Mouse (Mus musculus) heart, postnatal 14 days (tissue): Measurements from ENCODE around the gene Usp36. TPM values are rescaled to one million over a fixed set of nuclear protein-coding genes. Genes with fewer than 3 reads are reported as not detected.

ENCODE experiments used
- DNase-seq, 2 experiments: peaks; one replicate each; pipeline ENCODE4 v3.0.0; 2021 to 2022
- intact Hi-C: fragments of 180-260 bp; cut with DNase I; formaldehyde crosslinking; loops from one replicate; pipeline ENCODE4 v1.15.1; 2025
- total RNA-seq, 2 experiments: library from RNA; stranded (reverse); gene quantifications; 2 replicates each; pipeline ENCODE4 v1.2.3; 2021

The Usp36 gene
- total RNA-seq, 2 experiments from 2014 or later, result 14.4 to 15.6 TPM

- intact Hi-C loops, result no loop called here
- DNase-seq, result peak; percentile 58 to 69
These were observed 35.7 kb downstream of the Usp36 start for GRCm38 (mm10) chr11:118254159-118254951.

GRCm38 (mm10) chr11:118253447-118254158 lies 36.4 kb downstream of the Usp36 start:
- DNase-seq, result peak; percentile 23 to 47
- intact Hi-C loops, result no loop called here

- DNase-seq, result no peak
- intact Hi-C loops, result no loop called here
These were observed 41.0 kb downstream of the Usp36 start for GRCm38 (mm10) chr11:118249012-118249383.

- intact Hi-C loops, result no loop called here
- peak; percentile 100 for DNase-seq
These were observed 41.7 kb downstream of the Usp36 start, which contains the start of gene Cyth1 for GRCm38 (mm10) chr11:118248150-118249011. Cyth1 (minus strand) TSS chr11:118248592.

GRCm38 (mm10) chr11:118247359-118248095 lies 42.5 kb downstream of the Usp36 start:
- DNase-seq, result peak; percentile 74 to 78
- intact Hi-C loops, result no loop called here

GRCm38 (mm10) chr11:118246724-118247123 lies 43.3 kb downstream of the Usp36 start:
- intact Hi-C loops, result no loop called here

GRCm38 (mm10) chr11:118245130-118245529 lies 44.9 kb downstream of the Usp36 start:
- intact Hi-C loops, result no loop called here
- no peak for DNase-seq

More at GRCm38 (mm10) chr11:118246724-118247123, 43.3 kb downstream of the Usp36 start:
- DNase-seq, result no peak

- DNase-seq, result no peak
- intact Hi-C loops, result no loop called here
These were observed 46.3 kb downstream of the Usp36 start for GRCm38 (mm10) chr11:118243627-118244261.

- intact Hi-C loops, result no loop called here
- DNase-seq, result no peak
These were observed 47.5 kb downstream of the Usp36 start for GRCm38 (mm10) chr11:118242506-118242905.

- DNase-seq, result no peak
These were observed 49.7 kb downstream of the Usp36 start for GRCm38 (mm10) chr11:118240388-118240787.

GRCm38 (mm10) chr11:118239281-118240198 lies 50.5 kb downstream of the Usp36 start:
- DNase-seq, result no peak
- intact Hi-C loops, result no loop called here

More at GRCm38 (mm10) chr11:118240388-118240787, 49.7 kb downstream of the Usp36 start:
- intact Hi-C loops, result no loop called here

- intact Hi-C loops, result no loop called here
- no peak for DNase-seq
These were observed 53.4 kb downstream of the Usp36 start for GRCm38 (mm10) chr11:118236520-118237190.

GRCm38 (mm10) chr11:118234929-118235328 lies 55.1 kb downstream of the Usp36 start:
- intact Hi-C loops, result no loop called here
- DNase-seq, result no peak

GRCm38 (mm10) chr11:118234500-118234899 lies 55.5 kb downstream of the Usp36 start:
- intact Hi-C loops, result no loop called here
- DNase-seq, result peak; percentile 33 to 42

GRCm38 (mm10) chr11:118233924-118234323 lies 56.1 kb downstream of the Usp36 start:
- intact Hi-C loops, result no loop called here
- no peak for DNase-seq

- peak in 1 of 2 experiments; percentile 58 for DNase-seq
- intact Hi-C loops, result no loop called here
These were observed 57.7 kb downstream of the Usp36 start for GRCm38 (mm10) chr11:118232314-118232831.

- no peak for DNase-seq
- intact Hi-C loops, result no loop called here
These were observed 60.1 kb downstream of the Usp36 start for GRCm38 (mm10) chr11:118229941-118230340.

- no peak for DNase-seq
- intact Hi-C loops, result no loop called here
These were observed 62.4 kb downstream of the Usp36 start for GRCm38 (mm10) chr11:118227650-118228049.
